Mouse (Mus musculus) neural tube, embryonic 11.5 days (tissue): ENCODE measurements at regions not wholly inside any gene's neighbourhood (a gene's known extent, or its start where the extent isn't known, plus 50 kb on each side); places are given as distances from the start of the nearest gene placed in this dataset.
A peak's percentile ranks its signal among the peaks of the same experiment; 100 is the strongest.

Experiments
- ATAC-seq: fragments of 200-750 bp; cut with Nextera tagmentation; 2 replicates; pipeline ENCODE4 v1.8.0; 2017; ENCODE audit warnings: moderate number of reproducible peaks, mild to moderate bottlenecking, moderate TSS enrichment, moderate library complexity; ENCODE audit not compliant: insufficient read depth, low FRiP score, low TSS enrichment
- DNase-seq: peaks from one replicate; pipeline ENCODE4 v3.0.0-alpha.2; 2015; ENCODE audit warnings: low spot score
- H3K27ac ChIP-seq: fragments of 300-500 bp; sonication (generic); 2 replicates; pipeline ENCODE4 v1.5.1; 2014; ENCODE audit warnings: low read depth, mild to moderate bottlenecking, low read length
- H3K27me3 ChIP-seq: fragments of 300-500 bp; sonication (generic); 2 replicates; pipeline ENCODE4 v1.6.1; 2014; ENCODE audit warnings: mild to moderate bottlenecking, low read length, mixed read lengths; ENCODE audit not compliant: control insufficient read depth, insufficient read depth
- H3K36me3 ChIP-seq: fragments of 300-500 bp; sonication (generic); 2 replicates; pipeline ENCODE4 v1.6.1; 2014; ENCODE audit warnings: mild to moderate bottlenecking, low read length, moderate library complexity, mixed read lengths; ENCODE audit not compliant: control insufficient read depth, insufficient read depth
- H3K4me1 ChIP-seq: fragments of 300-500 bp; sonication (generic); 2 replicates; pipeline ENCODE4 v1.6.1; 2014; ENCODE audit warnings: low read length, mixed read lengths; ENCODE audit not compliant: control insufficient read depth, insufficient read depth
- H3K4me2 ChIP-seq: fragments of 300-500 bp; sonication (generic); 2 replicates; pipeline ENCODE4 v1.6.1; 2014; ENCODE audit warnings: low read depth, mild to moderate bottlenecking, moderate library complexity
- H3K4me3 ChIP-seq: fragments of 300-500 bp; sonication (generic); 2 replicates; pipeline ENCODE4 v1.5.1; 2014; ENCODE audit warnings: low read depth, low read length
- H3K9ac ChIP-seq: fragments of 300-500 bp; sonication (generic); 2 replicates; pipeline ENCODE4 v1.6.1; 2014; ENCODE audit warnings: mild to moderate bottlenecking, low read length
- H3K9me3 ChIP-seq: fragments of 300-500 bp; sonication (generic); 2 replicates; pipeline ENCODE4 v1.6.1; 2016; ENCODE audit warnings: low read length; ENCODE audit not compliant: control insufficient read depth
- WGBS: fragments of 180-500 bp; shearing (Covaris S2); extraction: QIAGEN DNeasy Blood & Tissue Kit; methylation state at CpG from one replicate; pipeline ENCODE4 v1.1.7; 2014; 5-methylcytosine and 5-hydroxymethylcytosine counted together

- no peaks in the 10 kb centered on the region for H3K9me3 ChIP-seq
- no peaks in the 10 kb centered on the region for H3K4me1 ChIP-seq
- no peak overlapping the region for H3K4me2 ChIP-seq
- ATAC-seq (no peak), DNase-seq (no peak)
- no peak overlapping the region for H3K4me3 ChIP-seq
- H3K9ac ChIP-seq, result no peak overlapping the region
- 75% methylated on average over 7 of the region's 7 CpGs for WGBS
- H3K36me3 ChIP-seq, result no peaks in the 10 kb centered on the region
- H3K27ac ChIP-seq, result no peak overlapping the region
- H3K27me3 ChIP-seq, result no peaks in the 10 kb centered on the region
Measured at GRCm38 (mm10) chr7:68844606-68845005, 95.6 kb upstream of the Arrdc4 start.

GRCm38 (mm10) chr7:68843374-68843773 lies 94.3 kb upstream of the Arrdc4 start:
- ATAC-seq (no peak), DNase-seq (peak; percentile 23)
- Histone ChIP-seq H3K9ac (no peak overlapping the region), H3K9me3 (no peaks in the 10 kb centered on the region), H3K4me2 (no peak overlapping the region), H3K27ac (no peak overlapping the region), H3K4me1 (no peaks in the 10 kb centered on the region), H3K4me3 (no peak overlapping the region), H3K27me3 (no peaks in the 10 kb centered on the region), H3K36me3 (no peaks in the 10 kb centered on the region)
- WGBS, result 54% methylated on average over 4 of the region's 4 CpGs

GRCm38 (mm10) chr7:68833977-68834791 lies 85.1 kb upstream of the Arrdc4 start:
- Histone ChIP-seq H3K9me3 (no peaks in the 10 kb centered on the region), H3K27me3 (no peaks in the 10 kb centered on the region), H3K4me3 (no peak overlapping the region), H3K27ac (no peak overlapping the region), H3K4me1 (no peaks in the 10 kb centered on the region), H3K36me3 (no peaks in the 10 kb centered on the region), H3K9ac (no peak overlapping the region), H3K4me2 (no peak overlapping the region)
- no peak; the same call in 1 of the 2 replicates for ATAC-seq
- DNase-seq, result no peak
- 48% methylated on average over 10 of the region's 10 CpGs for WGBS

- H3K27me3 ChIP-seq, result no peaks in the 10 kb centered on the region
- H3K4me2 ChIP-seq, result no peak overlapping the region
- no peak overlapping the region for H3K27ac ChIP-seq
- H3K4me3 ChIP-seq, result no peak overlapping the region
- ATAC-seq (no peak), DNase-seq (no peak)
- H3K4me1 ChIP-seq, result no peaks in the 10 kb centered on the region
- no peaks in the 10 kb centered on the region for H3K9me3 ChIP-seq
- 94% methylated on average over 7 of the region's 7 CpGs for WGBS
- no peaks in the 10 kb centered on the region for H3K36me3 ChIP-seq
- no peak overlapping the region for H3K9ac ChIP-seq
Measured at GRCm38 (mm10) chr7:68833517-68833916, 84.5 kb upstream of the Arrdc4 start.

- DNase-seq (peak; percentile 84), ATAC-seq (peak; percentile 60; the same call in 1 of the 2 replicates)
- Histone ChIP-seq H3K9ac (no peak overlapping the region), H3K4me1 (no peaks in the 10 kb centered on the region), H3K9me3 (no peaks in the 10 kb centered on the region), H3K36me3 (no peaks in the 10 kb centered on the region), H3K4me3 (no peak overlapping the region), H3K27me3 (no peaks in the 10 kb centered on the region), H3K4me2 (no peak overlapping the region), H3K27ac (no peak overlapping the region)
- 16% methylated on average over 8 of the region's 8 CpGs for WGBS
Measured at GRCm38 (mm10) chr7:68829861-68830260, 80.8 kb upstream of the Arrdc4 start.

- DNase-seq (no peak), ATAC-seq (no peak)
- H3K9me3 ChIP-seq, result no peaks in the 10 kb centered on the region
- no peaks in the 10 kb centered on the region for H3K27me3 ChIP-seq
- H3K9ac ChIP-seq, result no peak overlapping the region
- H3K4me3 ChIP-seq, result no peak overlapping the region
- no peaks in the 10 kb centered on the region for H3K4me1 ChIP-seq
- no peaks in the 10 kb centered on the region for H3K36me3 ChIP-seq
- H3K4me2 ChIP-seq, result no peak overlapping the region
- H3K27ac ChIP-seq, result no peak overlapping the region
- 80% methylated on average over 2 of the region's 2 CpGs for WGBS
Measured at GRCm38 (mm10) chr7:68824399-68824798, 75.4 kb upstream of the Arrdc4 start.

GRCm38 (mm10) chr7:68823646-68824045 lies 74.6 kb upstream of the Arrdc4 start:
- Histone ChIP-seq H3K4me1 (no peaks in the 10 kb centered on the region), H3K27ac (no peak overlapping the region), H3K9me3 (no peaks in the 10 kb centered on the region), H3K27me3 (no peaks in the 10 kb centered on the region), H3K4me2 (no peak overlapping the region), H3K36me3 (no peaks in the 10 kb centered on the region), H3K4me3 (no peak overlapping the region), H3K9ac (no peak overlapping the region)
- no peak for ATAC-seq
- 81% methylated on average over 2 of the region's 2 CpGs for WGBS
- DNase-seq, result no peak

- ATAC-seq, result peak; percentile 38
- no peaks in the 10 kb centered on the region for H3K4me1 ChIP-seq
- 6% methylated on average over 7 of the region's 7 CpGs for WGBS
- no peak overlapping the region for H3K27ac ChIP-seq
- H3K9me3 ChIP-seq, result no peaks in the 10 kb centered on the region
- H3K36me3 ChIP-seq, result no peaks in the 10 kb centered on the region
- H3K4me2 ChIP-seq, result no peak overlapping the region
- H3K9ac ChIP-seq, result no peak overlapping the region
- peak; percentile 78 for DNase-seq
- H3K4me3 ChIP-seq, result no peak overlapping the region
- H3K27me3 ChIP-seq, result no peaks in the 10 kb centered on the region
Measured at GRCm38 (mm10) chr7:68823189-68823588, 74.1 kb upstream of the Arrdc4 start.
